Mouse (Mus musculus): ENCODE results near the gene Gm47841. TPM values are rescaled to one million over a fixed set of nuclear protein-coding genes. Genes with fewer than 3 reads are reported as not detected.

Gm47841 gene
- total and polyA plus RNA-seq, 2 experiments, result not detected

DNA sequence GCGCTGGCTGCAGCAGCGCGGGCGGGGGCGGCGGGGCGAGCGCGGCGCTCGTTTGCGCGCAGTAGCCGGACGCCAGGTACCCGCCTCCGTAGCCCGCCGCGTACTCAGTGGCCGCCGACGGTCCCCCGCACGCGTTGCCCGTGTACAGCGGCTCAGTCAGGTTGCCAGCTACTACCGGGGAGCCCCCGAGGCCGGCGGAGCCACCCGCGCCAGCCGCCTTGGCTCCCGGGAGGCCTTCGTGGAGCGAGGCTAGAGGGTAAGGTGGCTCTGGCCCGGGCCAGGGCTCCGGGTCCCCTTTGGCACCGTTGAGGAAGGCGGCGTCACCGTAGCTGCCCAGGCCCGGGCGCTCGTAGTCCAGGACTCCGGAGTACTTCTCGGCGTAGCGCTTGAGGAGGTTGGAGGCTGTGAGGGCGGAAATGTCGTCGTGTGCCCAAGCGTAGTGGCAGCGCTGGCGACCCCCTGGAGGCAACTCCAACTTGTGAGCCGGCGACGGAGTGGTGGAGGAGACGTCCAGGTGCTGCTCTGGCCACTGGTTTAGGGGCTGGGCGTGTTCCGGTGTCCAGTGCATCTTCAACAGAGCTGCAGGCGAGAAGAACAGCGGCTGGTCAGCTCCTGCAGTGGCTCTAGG is 6.7 kb upstream of the Gm47841 start:
- H3K27ac ChIP-seq (replicated peaks; ENCODE audit: insufficient read depth, low read depth, low read length), result no peak overlapping the region
- H3K9ac ChIP-seq (ENCODE audit: low read depth, low read length), result no peak overlapping the region
- no peaks in the 10 kb centered on the region for H3K4me1 ChIP-seq (ENCODE audit: control insufficient read depth, insufficient read depth, low read length)
- no peaks in the 10 kb centered on the region; the same call in 1 of the 2 replicates for H3K79me2 ChIP-seq (ENCODE audit: control insufficient read depth, insufficient read depth, low read length)
- 86% methylated on average over 65 of the region's 65 CpGs for WGBS
- H3K36me3 ChIP-seq (ENCODE audit: control insufficient read depth, insufficient read depth, low read length), result peaks cover 5% of the 10 kb centered on the region
- TF ChIP-seq CTCF (IDR thresholded peaks at IDR 0.05; ENCODE audit: low read depth, low read length), result no peak
- TF ChIP-seq POLR2A (IDR thresholded peaks at IDR 0.05; ENCODE audit: extremely low read depth, insufficient read depth, low read length), result no peak
- H3K27me3 ChIP-seq (ENCODE audit: control insufficient read depth, insufficient read depth, low read length), result no peaks in the 10 kb centered on the region
- no peak overlapping the region for H3K4me3 ChIP-seq (ENCODE audit: insufficient read depth, low read depth, low read length)
- DNase-seq (ENCODE audit: extremely low read depth, low read depth, low spot score), result no peak

DNA sequence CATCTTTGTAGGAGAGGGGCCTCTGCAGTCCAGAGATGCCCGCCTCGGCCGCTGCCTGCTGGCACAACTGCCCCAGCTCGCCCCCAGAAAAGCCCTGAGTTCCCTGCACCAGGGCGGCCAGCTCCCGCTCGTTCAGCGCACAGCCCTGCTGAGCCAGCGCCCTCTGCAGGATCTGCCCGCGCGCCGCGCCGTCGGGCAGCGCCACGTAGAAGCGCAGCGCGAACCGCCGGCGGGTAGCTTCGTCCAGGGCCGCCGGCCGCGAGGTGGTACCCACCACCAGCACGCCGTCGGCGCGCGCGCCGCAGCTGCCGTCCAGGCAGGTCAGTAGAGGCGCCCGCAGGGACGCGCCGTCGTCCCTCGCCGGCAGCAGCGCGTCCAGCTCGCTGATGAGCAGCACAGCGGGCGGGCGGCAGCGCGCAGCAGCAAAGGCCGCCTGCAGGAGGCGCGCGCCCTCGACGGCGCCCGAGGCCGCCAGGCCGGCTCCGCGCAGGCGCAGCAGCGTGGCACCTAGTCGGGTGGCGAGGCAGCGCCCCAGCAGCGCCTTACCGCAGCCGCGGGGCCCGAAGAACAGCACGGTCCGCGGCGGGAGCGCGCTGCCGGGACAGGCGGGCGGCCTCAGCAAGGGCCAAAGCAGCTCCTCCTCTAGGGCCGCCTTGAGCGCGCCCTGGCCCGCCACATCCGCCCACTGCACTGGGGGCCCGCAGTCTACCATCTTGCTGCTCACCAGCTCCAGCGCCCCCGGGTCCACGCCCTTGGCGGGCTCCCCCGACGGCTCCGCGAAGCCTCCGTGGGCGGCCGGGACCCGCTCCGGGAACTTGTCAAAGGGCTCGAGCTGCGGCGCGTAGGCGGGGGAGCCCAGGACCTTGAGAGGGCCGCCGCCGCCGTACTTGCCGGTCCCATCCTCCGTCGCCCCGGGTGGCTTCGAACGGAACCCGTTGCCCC is 5.6 kb upstream of the Gm47841 start:
- Histone ChIP-seq H3K9ac (ENCODE audit: low read depth, low read length) (no peak overlapping the region), H3K27me3 (ENCODE audit: control insufficient read depth, insufficient read depth, low read length) (no peaks in the 10 kb centered on the region), H3K4me1 (ENCODE audit: control insufficient read depth, insufficient read depth, low read length) (no peaks in the 10 kb centered on the region), H3K79me2 (ENCODE audit: control insufficient read depth, insufficient read depth, low read length) (no peaks in the 10 kb centered on the region; the same call in 1 of the 2 replicates), H3K36me3 (ENCODE audit: control insufficient read depth, insufficient read depth, low read length) (peaks cover 5% of the 10 kb centered on the region), H3K4me3 (ENCODE audit: insufficient read depth, low read depth, low read length) (no peak overlapping the region), H3K27ac (replicated peaks; ENCODE audit: insufficient read depth, low read depth, low read length) (no peak overlapping the region)
- no peak for TF ChIP-seq CTCF (IDR thresholded peaks at IDR 0.05; ENCODE audit: low read depth, low read length)
- no peak for TF ChIP-seq POLR2A (IDR thresholded peaks at IDR 0.05; ENCODE audit: extremely low read depth, insufficient read depth, low read length)
- WGBS, result 89% methylated on average over 120 of the region's 120 CpGs
- no peak for DNase-seq (ENCODE audit: extremely low read depth, low read depth, low spot score)

DNA sequence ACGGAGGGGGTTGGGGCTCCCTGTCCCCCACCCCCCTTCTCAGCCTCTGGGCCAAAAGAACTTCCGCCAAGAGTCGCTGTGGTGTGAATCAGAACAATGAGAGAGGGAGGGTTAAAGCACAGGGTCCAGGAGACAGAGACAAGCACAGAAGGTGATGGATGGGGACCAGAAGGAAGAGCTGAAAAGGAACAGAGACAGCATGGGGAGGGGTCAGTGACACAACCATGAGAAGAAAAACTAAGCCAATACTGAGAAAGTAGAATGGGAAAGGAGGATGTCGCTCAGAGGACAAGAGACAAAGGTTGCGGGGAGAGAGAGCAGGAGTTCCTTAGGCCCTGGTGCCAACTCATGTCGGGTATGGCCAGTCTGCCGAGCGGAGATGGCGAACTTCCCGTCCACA is 4.7 kb upstream of the Gm47841 start:
- 94% methylated on average over 10 of the region's 10 CpGs for WGBS
- Histone ChIP-seq H3K27ac (replicated peaks; ENCODE audit: insufficient read depth, low read depth, low read length) (no peak overlapping the region), H3K4me3 (ENCODE audit: insufficient read depth, low read depth, low read length) (no peak overlapping the region), H3K79me2 (ENCODE audit: control insufficient read depth, insufficient read depth, low read length) (no peaks in the 10 kb centered on the region), H3K27me3 (ENCODE audit: control insufficient read depth, insufficient read depth, low read length) (peaks cover 4% of the 10 kb centered on the region; the same call in 1 of the 2 replicates), H3K36me3 (ENCODE audit: control insufficient read depth, insufficient read depth, low read length) (peaks cover 5% of the 10 kb centered on the region), H3K9ac (ENCODE audit: low read depth, low read length) (no peak overlapping the region), H3K4me1 (ENCODE audit: control insufficient read depth, insufficient read depth, low read length) (no peaks in the 10 kb centered on the region)
- no peak for DNase-seq (ENCODE audit: extremely low read depth, low read depth, low spot score)
- no peak for TF ChIP-seq POLR2A (IDR thresholded peaks at IDR 0.05; ENCODE audit: extremely low read depth, insufficient read depth, low read length)
- no peak for TF ChIP-seq CTCF (IDR thresholded peaks at IDR 0.05; ENCODE audit: low read depth, low read length)

DNA sequence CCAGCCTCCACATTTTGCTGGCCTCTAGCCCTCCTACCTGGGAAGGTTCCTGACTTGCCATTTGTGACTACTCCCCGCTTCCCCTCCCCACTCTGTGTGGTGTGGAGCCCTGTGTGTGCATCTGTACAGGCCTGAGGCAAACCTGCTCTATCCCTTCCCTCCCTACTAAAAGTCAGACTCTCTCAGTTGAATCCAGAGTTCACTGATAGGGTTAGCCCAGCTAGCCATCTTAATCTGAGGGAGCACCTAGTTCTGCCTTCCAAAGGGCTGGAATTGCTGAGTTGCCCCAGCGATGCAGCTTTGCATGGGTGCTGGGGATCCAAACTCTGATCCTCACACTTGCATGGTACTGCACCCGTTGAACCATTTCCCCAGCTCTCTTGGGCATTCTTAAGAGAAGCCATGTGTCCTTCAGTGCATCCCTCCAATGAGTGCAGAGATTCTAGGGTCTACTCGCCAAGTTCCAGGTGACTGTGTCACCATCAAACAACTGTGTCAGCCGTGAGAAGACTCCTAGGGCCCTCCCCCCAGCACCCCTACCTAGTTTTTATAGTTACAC is 1.2 kb upstream of the Gm47841 start:
- no peaks in the 10 kb centered on the region; the same call in 1 of the 2 replicates for H3K36me3 ChIP-seq (ENCODE audit: control insufficient read depth, insufficient read depth, low read length)
- TF ChIP-seq CTCF (IDR thresholded peaks at IDR 0.05; ENCODE audit: low read depth, low read length) (no peak), POLR2A (IDR thresholded peaks at IDR 0.05; ENCODE audit: extremely low read depth, insufficient read depth, low read length) (no peak)
- 54% methylated on average over 5 of the region's 5 CpGs for WGBS
- H3K27ac ChIP-seq (replicated peaks; ENCODE audit: insufficient read depth, low read depth, low read length), result no peak overlapping the region
- H3K4me3 ChIP-seq (ENCODE audit: insufficient read depth, low read depth, low read length), result no peak overlapping the region
- peaks cover 13% of the 10 kb centered on the region for H3K27me3 ChIP-seq (ENCODE audit: control insufficient read depth, insufficient read depth, low read length)
- H3K4me1 ChIP-seq (ENCODE audit: control insufficient read depth, insufficient read depth, low read length), result no peaks in the 10 kb centered on the region
- H3K79me2 ChIP-seq (ENCODE audit: control insufficient read depth, insufficient read depth, low read length), result no peaks in the 10 kb centered on the region
- DNase-seq (ENCODE audit: extremely low read depth, low read depth, low spot score), result no peak
- H3K9ac ChIP-seq (ENCODE audit: low read depth, low read length), result no peak overlapping the region

DNA sequence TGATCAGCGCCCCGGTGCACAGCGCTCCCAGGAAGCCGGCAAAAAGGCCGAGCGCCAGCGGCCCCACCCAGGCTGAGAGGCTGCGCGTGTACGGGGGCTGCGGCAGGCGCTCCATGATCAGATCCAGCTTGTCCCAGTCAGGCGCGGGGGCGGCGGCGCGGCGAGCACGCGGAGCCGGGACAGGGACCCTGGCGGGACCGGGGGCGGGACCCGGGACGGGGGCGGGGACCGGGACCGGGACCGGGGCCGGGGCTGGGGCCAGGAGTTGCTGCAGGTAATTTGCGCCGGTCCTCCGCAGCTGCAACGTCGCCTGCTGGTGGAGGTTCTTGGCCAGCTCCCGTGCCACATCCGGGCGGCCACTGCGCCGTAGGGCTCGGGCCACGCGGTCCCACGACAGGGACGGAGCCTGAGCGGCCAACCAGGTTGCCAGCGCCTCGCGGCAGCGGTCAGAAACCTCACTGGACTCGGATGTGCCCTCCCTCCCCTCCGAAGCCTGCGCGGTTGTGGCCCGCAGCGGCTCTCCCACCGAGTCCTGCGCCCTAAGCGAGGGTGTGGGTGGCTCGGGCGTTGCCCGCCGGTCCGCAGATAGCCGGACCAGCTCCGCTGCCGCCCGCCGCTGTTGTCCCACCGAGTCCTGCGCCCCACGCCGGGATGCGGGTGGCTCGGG is 537 bp downstream of the Gm47841 start:
- Histone ChIP-seq H3K4me3 (ENCODE audit: insufficient read depth, low read depth, low read length) (peak overlapping the region; percentile 13; the same call in 1 of the 2 replicates), H3K9ac (ENCODE audit: low read depth, low read length) (0 out of 2 replicates have a peak overlapping the region, but pooled peaks have one; percentile 0), H3K4me1 (ENCODE audit: control insufficient read depth, insufficient read depth, low read length) (no peaks in the 10 kb centered on the region), H3K36me3 (ENCODE audit: control insufficient read depth, insufficient read depth, low read length) (no peaks in the 10 kb centered on the region), H3K27me3 (ENCODE audit: control insufficient read depth, insufficient read depth, low read length) (peaks cover 18% of the 10 kb centered on the region), H3K27ac (replicated peaks; ENCODE audit: insufficient read depth, low read depth, low read length) (no peak overlapping the region), H3K79me2 (ENCODE audit: control insufficient read depth, insufficient read depth, low read length) (no peaks in the 10 kb centered on the region)
- 2% methylated on average over 66 of the region's 77 CpGs for WGBS
- no peak for DNase-seq (ENCODE audit: extremely low read depth, low read depth, low spot score)
- TF ChIP-seq CTCF (IDR thresholded peaks at IDR 0.05; ENCODE audit: low read depth, low read length) (no peak), POLR2A (IDR thresholded peaks at IDR 0.05; ENCODE audit: extremely low read depth, insufficient read depth, low read length) (no peak)
